Comparison of ENCODE assay signal across 13 mouse cellular contexts in genomic region chr14:24510218-24510617, GRCm38 (mm10). TPM values are rescaled to one million over a fixed set of nuclear protein-coding genes. Genes with fewer than 3 reads are reported as not detected.
DNase-seq lines count a peak whose midpoint lies in the region; TF ChIP-seq lines count a peak whose summit lies in the region.
"Had no signal": no experiment of that assay in that cellular context is flagged by ENCODE, and none has a peak within 500 bp of the region (broad histone marks: within the 10 kb centered on the region; RNA-seq: fewer than 3 reads in every experiment).

No protein-coding gene starts in this region.

- H3K9me3 ChIP-seq in CH12.LX (replicated peaks; ENCODE audit: low read length): peaks cover 6% of the 10 kb centered on the region
- H3K9me3 ChIP-seq: intestine, embryonic 15.5 days; liver, embryonic 13.5 days had no signal

- H3K79me2 ChIP-seq in CH12.LX (replicated peaks; ENCODE audit: control insufficient read depth, extremely low read depth, insufficient read depth, poor library complexity, severe bottlenecking): no peaks in the 10 kb centered on the region

- no peak overlapping the region for H3K9ac ChIP-seq in CH12.LX (ENCODE audit: insufficient read depth, low read depth)
- H3K9ac ChIP-seq: intestine, embryonic 15.5 days; liver, embryonic 13.5 days had no signal

- TF ChIP-seq POLR2A in cerebellum, adult 2 months (IDR thresholded peaks at IDR 0.05; ENCODE audit: borderline replicate concordance, insufficient read depth, low read length): no peak
- TF ChIP-seq POLR2A in CH12.LX (IDR thresholded peaks at IDR 0.05; ENCODE audit: low read depth, low read length): no peak
- TF ChIP-seq POLR2A in bone marrow macrophage, adult 2 months (IDR thresholded peaks at IDR 0.05; ENCODE audit: borderline replicate concordance, low read depth, low read length): no peak

- TF ChIP-seq RAD21 in CH12.LX (IDR thresholded peaks at IDR 0.05; ENCODE audit: low read depth, low read length): peak; percentile 36

- 100% methylated on average over 1 of the region's 1 CpGs for WGBS in cerebellum, adult 2 months

- in situ Hi-C loops in CH12.LX (cut with MboI; ENCODE audit: low pct_ligation_motif_present, low pct_unique_long_range_greater_than_20kb, low sequenced_read_pairs): no loop called here

- dilution Hi-C loops in CH12.LX (cut with MboI; ENCODE audit: extremely low pct_ligation_motif_present, extremely low pct_unique_long_range_greater_than_20kb, low sequenced_read_pairs): no loop called here

- H3K4me2 ChIP-seq in CH12.LX (ENCODE audit: insufficient read depth, low read depth, poor library complexity, severe bottlenecking): no peak overlapping the region
- H3K4me2 ChIP-seq: intestine, embryonic 15.5 days; liver, embryonic 13.5 days had no signal

- TF ChIP-seq CTCF in cerebellum, adult 2 months (IDR thresholded peaks at IDR 0.05; ENCODE audit: borderline replicate concordance, insufficient read depth, low read depth, low read length): peak; percentile 34; the same call in 1 of the 2 replicates
- peak; percentile 44 for TF ChIP-seq CTCF in left cerebral cortex, adult 2 months (IDR thresholded peaks at IDR 0.05)
- peak; percentile 47 to 53 for TF ChIP-seq CTCF in CH12.LX (conservative IDR thresholded peaks at IDR 0.05 in 1 of 2, IDR thresholded peaks at IDR 0.05 in 1 of 2; ENCODE audit: low read depth in 2 of 2, low read length in 2 of 2)
- peak; percentile 44; the same call in 1 of the 2 replicates for TF ChIP-seq CTCF in bone marrow macrophage, adult 2 months (IDR thresholded peaks at IDR 0.05; ENCODE audit: low read depth, low read length)

- no peak overlapping the region for H3K27ac ChIP-seq in cerebellum, adult 2 months (ENCODE audit: insufficient read depth, low read length)
- H3K27ac ChIP-seq in left cerebral cortex, adult 2 months: no peak overlapping the region
- no peak overlapping the region for H3K27ac ChIP-seq in CH12.LX (ENCODE audit: insufficient read depth, low read depth)
- no peak overlapping the region for H3K27ac ChIP-seq in bone marrow macrophage, adult 2 months (ENCODE audit: insufficient read depth, low read depth, low read length)
- H3K27ac ChIP-seq: intestine, embryonic 15.5 days; liver, embryonic 13.5 days had no signal

- no peaks in the 10 kb centered on the region for H3K27me3 ChIP-seq in cerebellum, adult 2 months (ENCODE audit: control insufficient read depth, insufficient read depth, low read length)
- peaks cover 1% of the 10 kb centered on the region for H3K27me3 ChIP-seq in CH12.LX (replicated peaks)
- H3K27me3 ChIP-seq: intestine, embryonic 15.5 days had no signal

- H3K4me3 ChIP-seq in cerebellum, adult 2 months (replicated peaks; ENCODE audit: insufficient read depth, low read depth, low read length): no peak overlapping the region
- no peak overlapping the region for H3K4me3 ChIP-seq in left cerebral cortex, adult 2 months
- no peak overlapping the region for H3K4me3 ChIP-seq in CH12.LX (replicated peaks in 1 of 3; ENCODE audit: low read depth in 2 of 3, low read length in 2 of 3, poor library complexity in 1 of 3)
- no peak overlapping the region for H3K4me3 ChIP-seq in bone marrow macrophage, adult 2 months (ENCODE audit: insufficient read depth, low read length)
- H3K4me3 ChIP-seq: intestine, embryonic 15.5 days; liver, embryonic 13.5 days had no signal

- intact Hi-C loops in left cerebral cortex, adult 2 months (cut with DNase I): no loop called here
- intact Hi-C loops in gastrocnemius, postnatal 14 days (cut with DNase I; ENCODE audit: low total_unique reads): no loop called here

- H3K4me1 ChIP-seq in cerebellum, adult 2 months (ENCODE audit: control insufficient read depth, insufficient read depth, low read length): no peaks in the 10 kb centered on the region
- H3K4me1 ChIP-seq in CH12.LX (ENCODE audit: control insufficient read depth in 1 of 2, insufficient read depth in 2 of 2): no peaks in the 10 kb centered on the region
- H3K4me1 ChIP-seq in bone marrow macrophage, adult 2 months (ENCODE audit: control insufficient read depth, insufficient read depth, low read length): no peaks in the 10 kb centered on the region
- H3K4me1 ChIP-seq: liver, embryonic 13.5 days had no signal

- DNase-seq in cerebellum, adult 2 months: no peak
- DNase-seq in cerebellum, adult 9-11 months: no peak
- DNase-seq in left cerebral cortex, adult 2 months (ENCODE audit: extremely low spot score in 1 of 2, low spot score in 2 of 2): no peak
- DNase-seq in left cerebral cortex, adult 8-10 months (ENCODE audit: low spot score in 2 of 2): no peak
- no peak for DNase-seq in CH12.LX (ENCODE audit: extremely low read depth)
- DNase-seq in gastrocnemius, postnatal 14 days: no peak
- DNase-seq in yolk sac, embryonic 10.5 days (ENCODE audit: low spot score): no peak
- DNase-seq: adrenal gland, adult 8-10 months; heart, postnatal 36 days; liver, embryonic 13.5 days; right cerebral cortex, postnatal 25 days had no signal

- no peaks in the 10 kb centered on the region for H3K36me3 ChIP-seq in CH12.LX (replicated peaks in 1 of 2; ENCODE audit: control insufficient read depth in 1 of 2, insufficient read depth in 1 of 2, low read length in 1 of 2)
- H3K36me3 ChIP-seq: intestine, embryonic 15.5 days; liver, embryonic 13.5 days had no signal

- TF ChIP-seq EP300 in CH12.LX (IDR thresholded peaks at IDR 0.05; ENCODE audit: low read length): no peak

TF ChIP-seq in CH12.LX, 34 proteins besides CTCF, POLR2A, EP300 and RAD21:
- no peak for TF ChIP-seq PAX5 (IDR thresholded peaks at IDR 0.05; ENCODE audit: low read length)
- peak; percentile 34; the same call in 1 of the 2 replicates for TF ChIP-seq SMC3 (IDR thresholded peaks at IDR 0.05; ENCODE audit: low read depth, low read length)

RNA-seq across cellular contexts. Expression of gene Rps24, which starts 23.3 kb away (rescaled TPM):
- 1,301 and 1,467 TPM in 2 replicates for polyA plus RNA-seq in cerebellum, adult 2 months (2012; rRNA removed)
- 100 to 1,000 TPM; 662 to 734 TPM for total RNA-seq in left cerebral cortex, adult 2 months (2021)
- 100 to 1,000 TPM; 815 to 882 (median 867) TPM for total RNA-seq in left cerebral cortex, adult 8-10 months (2022)
- 2,823 and 3,216 TPM in 2 replicates for total RNA-seq in CH12.LX (2012; rRNA removed)
- 7,057 and 7,430 TPM in 2 replicates for total RNA-seq in CH12.LX (2014; rRNA removed)
- polyA plus RNA-seq in CH12.LX (2012; ENCODE audit: insufficient read length, low read depth): 3,420 and 4,075 TPM in 2 replicates
- polyA plus RNA-seq in bone marrow macrophage, adult 2 months (2012; ENCODE audit: insufficient read depth, insufficient read length, missing spikeins): 2,792 and 3,232 TPM in 2 replicates
- total RNA-seq in gastrocnemius, postnatal 14 days (2021): 100 to 1,000 TPM; 883 to 959 TPM

RNA-seq across cellular contexts. Expression of gene Polr3a, which starts 23.4 kb away (rescaled TPM):
- 22.0 and 25.2 TPM in 2 replicates for polyA plus RNA-seq in cerebellum, adult 2 months (2012; rRNA removed)
- 10 to 100 TPM; 39.0 to 40.9 TPM for total RNA-seq in left cerebral cortex, adult 2 months (2021)
- 10 to 100 TPM; 33.4 to 38.9 (median 34.5) TPM for total RNA-seq in left cerebral cortex, adult 8-10 months (2022)
- 15.9 and 17.0 TPM in 2 replicates for total RNA-seq in CH12.LX (2012; rRNA removed)
- 10.8 and 11.6 TPM in 2 replicates for total RNA-seq in CH12.LX (2014; rRNA removed)
- polyA plus RNA-seq in CH12.LX (2012; ENCODE audit: insufficient read length, low read depth): 18.4 and 18.9 TPM in 2 replicates
- polyA plus RNA-seq in bone marrow macrophage, adult 2 months (2012; ENCODE audit: insufficient read depth, insufficient read length, missing spikeins): 16.5 and 17.5 TPM in 2 replicates
- total RNA-seq in gastrocnemius, postnatal 14 days (2021): 1 to 10 TPM; 7.5 to 8.1 TPM
